Mouse (Mus musculus) embryo, embryonic 10.5 days (tissue): Measurements from ENCODE around the gene Paf1.
A peak's percentile ranks its signal among the peaks of the same experiment; 100 is the strongest.

Experiments
- DNase-seq: peaks from one replicate; pipeline ENCODE4 v3.0.0-alpha.2; 2015; ENCODE audit warnings: low spot score

The Paf1 gene

DNA sequence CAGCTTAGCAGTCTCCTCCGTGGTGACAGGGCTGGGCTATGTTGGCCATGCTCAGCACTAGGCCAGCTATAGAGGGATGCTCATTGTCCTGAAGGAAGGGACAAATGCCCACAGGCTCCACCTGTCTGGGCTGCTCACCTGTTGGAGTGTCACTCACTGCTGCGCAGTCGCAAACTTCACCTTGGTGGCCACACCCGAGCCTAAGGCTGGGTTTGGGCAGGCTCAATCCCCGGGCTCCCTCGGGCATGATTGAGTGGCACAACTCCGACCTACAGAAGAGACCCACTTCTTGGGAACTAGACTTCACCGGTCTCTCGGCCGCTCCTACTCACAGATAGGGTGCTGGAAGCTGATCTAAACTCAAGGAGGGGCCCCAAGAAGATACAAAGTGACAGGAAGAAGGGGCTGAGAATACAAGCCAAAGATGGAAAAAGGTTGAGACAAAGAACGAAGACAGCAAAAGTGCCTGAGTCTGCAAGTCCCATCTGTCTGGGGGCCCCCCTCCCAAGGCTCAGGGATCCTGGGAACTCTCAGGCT, 21.7 kb upstream of the Paf1 start:
- no peak for DNase-seq

GRCm38 (mm10) chr7:28371514-28371989, 21.2 kb upstream of the Paf1 start:
- peak; percentile 72 for DNase-seq

DNA sequence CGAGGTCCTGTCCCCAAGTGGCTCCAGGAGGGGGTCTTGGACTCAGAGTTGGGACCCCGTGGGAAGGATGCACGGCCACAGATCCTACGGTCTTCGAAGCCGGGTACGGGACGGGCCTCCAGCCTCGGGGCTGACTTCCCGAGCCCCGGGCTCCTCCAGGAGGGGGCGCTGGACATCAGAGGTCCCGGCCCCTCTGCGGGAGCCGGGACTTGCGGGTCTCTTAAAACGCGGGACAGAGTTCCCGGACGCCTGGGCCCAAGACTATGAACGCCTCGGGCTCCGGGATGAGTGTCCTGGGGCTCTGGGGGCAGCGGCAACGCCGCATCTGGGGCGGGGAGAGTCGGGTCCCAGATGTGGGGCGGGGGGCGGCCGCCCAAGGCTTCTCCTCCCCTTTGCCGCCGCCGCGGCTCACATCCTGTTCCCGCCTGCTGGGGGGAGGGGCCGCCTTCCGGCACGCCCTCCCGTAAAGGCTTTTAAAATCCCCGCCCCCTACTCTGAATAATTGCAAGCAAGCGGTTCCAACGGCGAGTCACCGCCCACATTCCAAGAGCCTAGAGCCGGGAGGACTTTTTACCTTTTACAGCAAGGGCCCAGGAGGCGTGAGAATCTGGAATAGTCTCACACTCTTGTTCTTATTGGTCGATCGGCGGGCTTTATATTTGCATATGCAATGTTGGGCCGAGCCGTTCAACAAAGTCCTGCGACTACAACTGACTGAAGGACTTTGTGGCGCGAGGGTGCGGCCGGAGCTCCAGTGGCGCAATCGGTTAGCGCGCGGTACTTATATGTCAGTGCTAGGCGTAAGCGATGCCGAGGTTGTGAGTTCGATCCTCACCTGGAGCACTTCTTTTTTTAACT, 20.3 kb upstream of the Paf1 start, which contains the start of gene Plekhg2:
TSS of gene Plekhg2 (minus strand) at position 349 of the 858 bp plus-strand sequence.
- DNase-seq = peak; percentile 100

DNA sequence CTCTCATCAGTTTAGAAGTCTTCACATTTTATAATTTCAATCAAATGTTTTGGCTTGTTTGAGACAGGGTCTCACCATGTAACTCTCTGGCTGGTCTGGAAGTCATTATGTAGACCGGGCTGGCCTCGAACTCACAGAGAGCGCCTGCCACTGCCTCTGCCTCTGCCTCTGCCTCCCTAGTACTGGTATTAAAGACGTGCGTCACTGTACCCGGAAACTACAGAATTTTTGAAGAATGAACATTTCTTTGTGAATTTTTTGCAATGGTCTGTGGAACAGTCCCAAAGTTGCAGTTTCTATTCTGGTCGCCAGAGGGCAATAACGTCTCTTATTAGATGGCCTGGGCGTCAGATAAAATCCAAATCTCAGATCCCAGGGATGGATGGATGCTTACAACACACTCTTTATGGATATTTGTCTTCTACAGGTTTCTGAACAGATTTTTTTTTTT, 19.6 kb upstream of the Paf1 start:
- DNase-seq = peak; percentile 95

- DNase-seq = no peak
These were observed 18.8 kb upstream of the Paf1 start for GRCm38 (mm10) chr7:28373891-28374495.

DNA sequence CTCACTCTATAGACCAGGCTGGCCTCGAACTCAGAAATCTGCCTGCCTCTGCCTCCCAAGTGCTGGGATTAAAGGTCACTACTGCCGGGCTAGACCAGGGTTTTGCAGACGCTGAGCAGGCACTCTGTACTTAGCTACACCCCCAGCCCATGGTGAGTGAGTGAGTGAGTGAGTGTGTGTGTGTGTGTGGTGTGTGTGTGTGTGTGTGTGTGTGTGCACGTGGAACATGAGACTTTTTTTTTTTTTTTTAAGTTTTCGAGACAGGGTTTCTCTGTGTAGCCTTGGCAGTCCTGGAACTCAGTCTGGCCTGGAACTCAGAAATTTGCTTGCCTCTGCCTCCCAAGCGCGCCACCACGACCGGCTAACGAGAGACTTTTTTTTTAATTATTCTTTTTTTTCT, 18.1 kb upstream of the Paf1 start:
- no peak for DNase-seq

DNA sequence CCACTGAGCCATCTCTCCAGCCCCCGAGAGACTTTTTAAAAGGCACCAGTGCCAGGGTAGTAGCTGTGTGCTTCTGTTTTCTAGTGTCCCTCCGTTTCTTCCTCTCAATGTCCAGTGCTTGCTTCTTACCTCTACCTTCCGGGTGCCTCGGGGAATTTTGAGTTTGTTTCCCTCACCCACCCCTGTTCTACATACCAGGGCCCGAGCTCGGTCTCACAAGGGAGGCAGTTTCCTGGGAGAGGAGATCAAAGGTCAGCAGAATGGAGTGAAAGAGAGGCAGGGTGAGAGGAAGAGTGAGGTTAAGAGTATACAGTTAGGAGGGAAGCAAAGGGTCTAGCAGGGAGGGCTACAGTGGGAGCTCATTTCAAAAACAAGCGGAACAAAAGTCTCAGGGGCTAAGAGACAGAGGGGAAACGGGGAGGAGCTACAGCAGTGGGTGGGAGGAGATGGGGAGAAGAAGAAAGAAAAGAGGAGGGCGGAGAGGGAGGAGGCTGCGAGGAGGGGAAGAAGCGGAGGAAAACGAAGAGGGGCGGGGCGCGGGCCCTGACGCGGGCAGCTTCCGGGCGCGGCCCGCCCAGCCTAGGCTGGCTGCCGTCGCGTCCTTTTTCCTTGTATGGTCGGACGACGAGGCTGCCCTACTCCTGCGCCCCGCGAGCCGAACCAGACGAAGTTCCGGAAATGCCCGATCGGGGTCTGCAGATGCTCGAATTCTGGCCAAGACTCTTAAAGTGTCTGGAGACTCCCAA, 17.4 kb upstream of the Paf1 start:
- peak; percentile 96 for DNase-seq

DNA sequence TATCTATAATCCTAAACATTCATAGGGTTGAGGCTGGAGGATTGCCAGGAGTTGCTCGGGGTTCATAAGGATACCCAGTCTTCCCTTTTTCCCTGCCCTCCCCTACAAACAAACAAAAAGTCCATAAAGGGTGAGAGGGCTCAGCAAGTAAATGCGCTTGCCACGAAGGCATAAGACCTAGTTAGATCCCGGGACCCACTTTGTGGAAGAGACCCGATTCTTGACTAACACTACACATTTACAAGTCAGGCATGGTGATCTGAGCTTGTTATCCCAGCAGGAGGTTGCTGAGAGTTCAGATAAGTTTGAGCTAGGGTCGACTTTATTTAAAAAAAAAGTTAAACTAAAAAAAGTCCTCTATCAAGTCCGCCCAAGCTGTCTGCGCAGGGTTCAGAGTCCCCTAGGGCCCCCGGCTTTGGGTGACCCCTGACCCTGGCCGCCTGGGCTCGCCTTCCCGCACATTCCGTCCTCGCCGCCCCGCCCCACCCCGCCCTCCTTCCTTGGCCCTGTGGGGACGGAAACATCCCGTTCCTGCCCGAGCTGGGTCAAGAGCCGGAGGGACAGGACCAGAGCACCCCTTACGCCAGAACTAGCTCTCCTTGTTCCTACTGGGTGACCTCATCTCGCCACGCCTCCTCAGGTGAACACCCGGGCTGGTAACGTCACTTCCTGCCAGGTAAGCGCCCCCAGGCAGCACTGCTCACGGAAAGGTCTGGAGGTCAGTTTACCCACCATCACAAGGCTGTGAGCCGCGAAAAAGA, 16.6 kb upstream of the Paf1 start:
- DNase-seq = peak; percentile 72

DNA sequence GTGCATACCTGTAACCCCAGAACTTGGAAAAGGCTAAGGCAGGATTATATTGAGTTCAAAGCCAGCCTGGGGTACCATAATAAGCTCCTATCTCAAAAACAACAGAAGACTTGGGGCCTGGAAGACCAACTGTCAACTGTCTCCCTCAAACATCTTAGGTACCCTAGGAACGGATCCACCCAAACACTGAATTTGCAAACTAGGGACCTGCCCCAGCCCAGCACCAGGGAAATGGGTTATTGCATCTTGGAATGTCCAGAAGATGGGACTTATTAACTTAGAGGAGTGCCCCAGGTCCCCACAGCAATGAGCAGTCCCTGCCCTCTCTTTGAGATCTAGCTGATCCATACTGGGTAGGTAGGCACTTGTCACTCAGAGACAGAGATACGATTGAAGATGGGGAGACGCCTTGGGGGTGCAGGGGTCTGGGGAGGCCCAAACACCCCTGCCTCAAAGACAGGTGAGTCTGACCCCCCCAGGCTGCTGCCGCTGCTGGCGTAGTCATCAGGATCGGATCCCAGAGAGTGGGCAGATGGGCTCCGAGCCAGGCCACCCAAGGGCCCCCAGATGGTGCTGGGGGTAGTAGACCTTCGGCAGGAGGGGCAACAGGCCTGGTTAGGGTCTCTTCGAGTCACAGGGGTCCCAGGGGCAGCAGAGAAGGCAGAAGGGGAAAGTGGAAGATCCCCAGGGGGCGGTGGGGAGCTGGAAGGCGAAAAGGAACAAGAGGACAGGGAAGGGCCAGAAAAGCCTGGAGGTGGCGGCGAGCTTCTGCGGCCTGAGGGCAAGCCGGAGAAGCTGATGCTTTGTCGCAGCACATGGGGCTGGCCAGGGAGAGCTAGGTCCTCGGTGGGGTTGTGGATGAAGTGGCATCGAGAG, 15.3 kb upstream of the Paf1 start:
- no peak for DNase-seq

GRCm38 (mm10) chr7:28378066-28378690, 14.6 kb upstream of the Paf1 start:
- peak; percentile 10 for DNase-seq

DNA sequence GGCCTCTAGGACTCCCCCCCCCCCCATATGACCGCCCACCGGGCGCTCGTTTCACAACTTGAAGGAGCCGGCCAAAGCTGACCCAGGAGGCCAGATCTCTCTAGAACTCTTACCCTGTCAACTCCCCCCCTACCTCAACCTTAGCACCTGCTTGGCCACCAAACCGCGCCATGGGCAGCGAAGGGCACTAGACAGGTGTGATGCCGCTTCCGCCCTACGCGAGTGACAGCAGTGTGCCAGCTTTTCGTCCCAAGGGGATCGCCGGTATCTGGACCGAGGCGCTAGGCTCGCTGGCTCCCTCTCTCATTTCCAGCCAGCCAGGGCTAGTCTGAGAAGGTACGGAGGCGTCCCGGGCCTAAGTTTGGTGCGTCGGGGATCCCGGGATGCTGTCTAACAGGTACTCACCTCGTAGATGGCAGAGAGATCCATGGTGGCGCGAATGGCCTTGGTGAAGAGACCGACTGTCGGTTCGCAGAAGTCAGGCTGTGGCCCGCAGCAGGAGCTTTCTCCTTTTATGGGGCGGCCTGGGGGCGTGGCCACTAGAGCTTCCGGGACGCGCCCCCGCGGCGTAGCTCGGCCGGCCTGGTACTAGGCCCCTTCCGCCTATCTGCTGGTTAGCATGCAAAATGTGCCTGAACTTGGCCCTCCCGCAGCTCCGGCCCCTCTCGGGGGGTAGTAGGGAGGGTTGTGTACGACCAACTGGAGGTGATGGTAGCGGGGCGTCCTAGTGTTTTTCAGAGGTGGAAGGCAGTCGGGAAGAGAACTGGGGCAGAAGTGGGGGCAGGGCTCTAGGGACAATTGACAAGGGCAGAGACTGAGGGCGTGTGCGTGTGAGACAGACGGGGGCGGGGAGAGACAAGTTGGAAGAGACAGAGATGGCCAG, 13.7 kb upstream of the Paf1 start:
- DNase-seq = peak; percentile 93

DNA sequence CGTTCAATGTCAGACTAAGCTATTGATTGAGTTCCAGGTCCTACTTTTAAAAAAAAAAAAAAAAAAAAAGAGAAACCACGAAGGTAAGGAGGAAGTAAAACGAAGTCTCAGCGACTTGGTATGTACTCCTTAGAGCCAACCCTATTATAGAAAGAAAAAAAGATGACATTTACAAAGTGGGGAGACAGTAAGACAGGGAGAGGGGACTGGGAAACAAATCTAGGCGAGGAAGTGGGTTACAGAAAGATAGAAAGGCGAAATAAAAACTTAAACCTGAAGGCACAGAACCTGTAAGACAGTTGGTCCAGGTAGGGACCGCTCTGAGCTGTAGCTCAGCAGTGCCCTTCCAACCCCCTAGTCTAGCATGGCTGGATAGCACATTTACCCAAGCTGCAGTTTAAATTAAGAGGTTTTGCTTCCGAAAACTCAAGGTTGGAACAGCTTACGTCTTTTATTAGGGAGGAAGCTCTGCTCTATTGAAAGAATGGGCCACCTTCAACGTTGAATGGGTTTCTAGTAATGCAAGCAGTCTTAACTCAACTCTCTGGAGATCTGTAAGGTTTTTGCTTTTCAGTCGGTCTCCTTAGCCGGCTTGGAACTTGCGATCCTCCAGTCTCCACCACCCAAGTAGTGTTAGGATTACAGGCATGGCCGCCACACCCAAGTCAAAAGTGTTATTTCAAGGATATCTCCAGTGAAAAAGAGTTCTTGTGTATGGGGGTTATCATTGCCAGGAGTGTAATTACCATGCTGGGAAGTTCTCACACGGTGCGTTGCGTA, 12.3 kb upstream of the Paf1 start, which contains the start of gene Zfp36:
TSS of gene Zfp36 (minus strand) at position 17 of the 780 bp plus-strand sequence.
- no peak for DNase-seq

DNA sequence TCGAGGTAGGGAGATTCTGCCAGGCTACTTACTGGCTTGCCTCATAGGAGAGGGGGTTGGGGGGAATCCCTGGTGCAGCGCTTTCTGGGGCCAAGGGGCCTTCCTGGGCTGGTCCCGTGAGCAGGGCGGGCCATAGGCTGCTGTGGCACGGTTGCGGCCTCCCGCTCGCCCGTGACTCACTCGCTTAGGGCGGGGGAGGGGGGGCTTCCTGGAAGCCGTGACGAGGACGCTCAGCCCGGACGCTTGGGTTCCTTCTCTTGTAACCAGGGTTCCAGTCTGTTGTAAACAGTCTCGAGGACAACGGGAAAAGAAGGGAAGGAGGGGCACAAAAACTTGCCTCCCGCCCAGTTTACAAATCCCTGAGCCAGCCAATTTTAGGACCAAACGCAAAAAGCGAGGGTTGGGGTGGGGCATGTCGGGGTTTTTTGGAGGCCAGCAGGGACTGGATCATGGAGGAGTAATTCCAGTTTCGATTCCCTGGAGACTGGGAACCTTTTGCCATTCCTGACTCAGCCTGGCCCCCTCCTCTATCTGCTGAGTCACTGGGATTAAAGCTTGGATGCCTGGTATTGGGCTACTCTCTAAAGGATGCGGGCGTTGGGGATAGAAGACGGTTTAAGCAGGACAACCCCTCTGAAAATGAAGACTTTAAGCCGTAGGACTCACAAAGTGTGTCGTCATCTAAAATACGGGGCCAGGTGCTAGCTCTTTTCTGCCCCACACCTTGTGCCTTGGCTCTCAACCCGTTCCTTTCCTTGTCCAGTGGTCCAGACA, 11.5 kb upstream of the Paf1 start:
- peak; percentile 74 for DNase-seq

GRCm38 (mm10) chr7:28381938-28382337, 10.8 kb upstream of the Paf1 start:
- peak; percentile 86 for DNase-seq

DNA sequence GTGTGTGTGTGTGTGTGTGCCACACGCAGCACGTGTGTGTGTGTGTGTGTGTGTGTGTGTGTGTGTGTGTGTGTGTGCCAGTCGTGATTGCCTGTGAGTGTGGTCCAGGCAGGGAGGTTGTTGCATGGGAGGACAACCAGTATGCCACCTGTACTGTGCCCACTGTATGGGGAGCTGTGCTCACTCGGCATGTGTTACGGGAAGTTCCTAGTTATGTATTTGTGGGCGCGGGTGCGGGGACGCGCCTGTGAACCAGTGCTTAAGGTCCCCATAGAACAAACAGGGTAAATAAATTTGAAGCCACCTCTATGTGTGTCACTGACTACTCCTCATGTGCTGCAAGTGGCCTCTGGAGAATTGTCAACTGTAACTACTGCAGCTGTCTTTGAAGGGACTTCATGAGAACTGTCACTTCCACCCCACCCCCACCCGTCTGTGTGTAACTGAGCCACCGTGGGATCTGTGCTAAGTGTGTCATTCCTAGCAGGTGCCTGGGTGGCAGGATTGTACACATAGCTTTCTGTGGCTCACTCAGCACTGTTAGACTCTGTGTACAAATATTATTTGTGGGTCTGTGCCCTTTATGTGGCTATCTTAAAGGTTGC, 10.3 kb upstream of the Paf1 start:
- DNase-seq = peak; percentile 21

DNA sequence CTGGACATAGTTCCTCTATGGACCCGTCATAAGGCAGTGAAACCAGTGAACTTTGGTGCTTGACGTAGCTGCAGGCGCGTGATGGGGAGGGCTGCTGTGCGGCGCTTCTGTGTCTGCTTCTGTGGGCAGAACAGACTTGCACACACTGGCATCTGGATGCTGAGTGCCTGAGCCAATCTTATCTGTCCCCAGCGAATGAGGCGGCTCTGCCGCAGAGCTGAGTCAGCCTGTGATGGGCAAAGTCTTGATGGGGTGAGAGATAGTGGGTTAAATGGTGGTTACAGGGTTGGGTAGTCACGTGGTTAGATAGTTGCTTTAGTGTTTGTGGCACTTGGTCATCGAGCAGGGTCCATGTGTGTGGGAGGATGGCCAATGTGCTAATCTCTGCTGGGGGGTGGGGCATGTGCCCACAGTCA, 9.8 kb upstream of the Paf1 start:
- no peak for DNase-seq

- no peak for DNase-seq
These were observed 9.1 kb upstream of the Paf1 start for GRCm38 (mm10) chr7:28383606-28384005.
